Mouse (Mus musculus) left cerebral cortex, postnatal 14 days (tissue): Measurements from ENCODE around the gene Cblb. TPM values are rescaled to one million over a fixed set of nuclear protein-coding genes. Genes with fewer than 3 reads are reported as not detected.

Experiments used
- DNase-seq, 2 experiments: peaks; one replicate each; pipeline ENCODE4 v3.0.0; 2021 to 2022; ENCODE audit warnings: low spot score in 2 of 2, mixed read lengths in 1 of 2
- intact Hi-C: fragments of 180-260 bp; cut with DNase I; formaldehyde crosslinking; loops from one replicate; pipeline ENCODE4 v1.15.1; 2025
- total RNA-seq, 2 experiments: library from RNA; stranded (reverse); gene quantifications; 2 replicates each; pipeline ENCODE4 v1.2.3; 2021

The Cblb gene
- total RNA-seq, 2 experiments from 2014 or later = 20.2 TPM

DNA sequence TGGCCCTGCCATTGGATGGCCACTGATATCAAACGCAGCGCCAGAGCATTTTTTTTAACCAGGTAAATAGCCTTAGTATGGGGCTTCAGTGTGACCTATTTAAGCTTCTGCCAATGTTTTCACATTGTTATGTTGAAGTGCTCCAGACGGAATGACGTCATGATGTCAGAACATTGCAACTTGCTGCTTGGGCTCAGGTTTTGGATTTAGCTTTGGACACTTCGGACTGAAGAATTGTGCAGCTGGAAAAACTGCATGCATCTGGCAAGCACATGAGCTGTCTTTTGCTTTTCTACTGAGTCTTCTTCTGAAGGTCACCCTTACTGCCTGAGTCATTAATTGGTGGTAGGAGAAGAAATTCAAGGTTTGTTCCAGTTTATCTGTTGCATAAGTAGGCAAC, 3.3 kb downstream of the Cblb start:
- no peak for DNase-seq
- intact Hi-C loops = loop anchor here (5.0 kb wide), 1 partner anchor 717 kb away; no protein-coding TSS in a partner anchor

DNA sequence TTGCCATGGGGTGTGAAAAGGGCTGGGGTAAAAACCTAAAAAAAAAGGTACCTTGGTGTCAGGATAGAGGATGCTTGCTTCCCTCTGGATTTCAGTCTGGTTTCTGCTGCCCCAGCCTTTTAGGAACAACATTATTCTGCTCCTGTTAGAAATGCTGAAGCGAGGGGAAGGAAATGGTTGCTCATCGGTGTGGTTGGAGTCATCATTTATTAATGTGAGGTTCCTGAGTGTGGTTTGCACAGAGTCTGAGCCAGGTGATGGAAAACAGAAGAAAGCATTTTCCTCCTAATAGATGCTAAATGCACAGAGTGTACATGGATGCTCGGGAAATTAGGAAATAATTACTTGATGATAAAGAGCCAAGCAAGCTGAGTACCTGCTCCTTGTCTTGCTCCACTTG, 5.3 kb downstream of the Cblb start:
- intact Hi-C loops = no loop called here
- DNase-seq = no peak

DNA sequence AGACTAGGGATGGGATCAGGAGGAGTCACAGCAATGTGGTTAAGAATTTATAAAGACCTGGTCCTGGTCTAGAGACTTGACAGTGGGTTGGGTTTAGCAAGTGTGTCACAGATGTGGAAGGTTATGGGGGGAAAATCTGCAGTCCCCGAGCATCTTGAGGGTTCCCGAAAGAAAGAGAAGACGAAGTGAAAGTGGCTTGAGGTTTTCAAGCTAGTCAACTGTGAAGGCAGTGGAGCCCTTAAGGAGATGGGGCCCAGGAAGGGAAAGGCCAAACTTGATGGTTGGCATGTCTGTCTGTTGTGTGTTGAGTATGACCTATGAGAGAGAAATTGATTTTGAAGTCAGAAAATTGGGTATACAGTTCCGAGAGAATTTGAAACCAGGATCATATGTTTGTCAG, 7.3 kb downstream of the Cblb start:
- intact Hi-C loops = no loop called here
- no peak for DNase-seq

DNA sequence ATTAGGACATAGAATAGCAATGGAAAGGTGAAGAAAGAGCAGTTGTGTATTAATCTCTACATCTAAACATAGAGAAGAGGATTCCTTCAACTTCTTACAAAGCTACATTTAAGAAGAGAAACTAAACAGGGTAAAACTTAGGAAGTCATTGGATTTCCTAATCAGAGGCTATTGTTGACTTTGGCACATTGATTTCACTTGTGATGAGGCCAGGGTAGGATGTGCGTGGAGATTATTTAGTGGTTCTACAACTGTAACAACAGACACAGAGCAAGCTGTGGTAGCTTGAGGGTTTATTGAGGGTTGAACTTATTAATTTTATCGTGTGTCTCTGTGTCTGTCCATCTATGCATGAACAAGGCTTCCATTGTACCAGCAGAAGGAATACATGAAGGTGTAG, 7.8 kb downstream of the Cblb start:
- intact Hi-C loops = no loop called here

DNA sequence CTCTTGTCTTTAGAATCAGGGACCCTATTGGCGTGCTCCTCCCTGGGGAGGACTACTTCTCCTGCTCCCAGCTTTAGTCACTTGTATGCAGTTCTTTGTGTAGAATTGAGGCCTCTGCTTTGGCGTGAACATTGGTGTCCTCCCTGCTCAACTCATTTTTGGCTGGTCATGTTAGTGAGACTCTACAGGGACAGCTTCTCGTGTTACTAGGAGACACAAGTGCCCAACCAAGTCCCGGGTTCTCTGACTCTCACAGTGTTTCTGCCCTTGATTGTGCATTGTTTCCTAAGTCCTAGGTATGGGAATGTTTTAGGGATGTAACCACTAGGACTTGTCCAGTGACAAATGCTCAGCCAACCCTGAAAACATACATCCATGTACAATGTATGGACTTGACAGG, 9.9 kb downstream of the Cblb start:
- DNase-seq = no peak
- intact Hi-C loops = no loop called here

More for the DNA sequence above, 7.8 kb downstream of the Cblb start:
- DNase-seq = no peak

DNA sequence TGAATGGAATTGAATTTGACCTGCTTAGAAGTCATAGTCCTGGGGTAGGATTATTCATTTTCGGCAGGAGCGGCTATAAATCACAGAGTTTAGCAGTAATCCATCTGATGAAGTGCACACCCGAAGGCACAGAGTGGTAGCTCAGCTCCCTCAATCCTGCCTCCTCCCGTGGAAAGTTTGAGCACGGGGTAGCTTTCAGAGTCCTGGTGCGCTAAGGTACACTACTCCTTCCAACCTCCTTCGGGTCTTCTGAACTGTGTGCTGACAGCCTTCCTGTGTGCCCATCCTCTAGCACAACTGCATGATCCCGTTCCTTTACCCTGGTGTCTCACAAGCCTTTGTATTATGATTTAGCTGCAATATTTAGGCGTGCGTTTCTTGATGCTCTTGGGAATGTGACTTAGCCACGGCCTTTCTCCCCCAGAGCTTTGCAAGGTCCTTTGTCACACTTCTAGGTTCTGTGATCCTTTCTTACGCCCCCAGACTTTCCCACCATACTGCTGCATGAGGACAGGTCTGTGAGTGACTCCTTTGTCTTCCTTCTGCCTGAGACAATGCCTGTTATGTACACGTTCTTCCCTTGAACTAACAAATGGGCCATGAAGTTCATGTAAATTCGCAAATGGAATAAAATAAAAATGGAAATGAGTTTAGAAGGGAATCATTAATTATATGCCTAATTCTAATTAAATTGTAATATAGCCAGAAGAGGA, 11.8 kb downstream of the Cblb start:
- DNase-seq = no peak
- intact Hi-C loops = no loop called here

DNA sequence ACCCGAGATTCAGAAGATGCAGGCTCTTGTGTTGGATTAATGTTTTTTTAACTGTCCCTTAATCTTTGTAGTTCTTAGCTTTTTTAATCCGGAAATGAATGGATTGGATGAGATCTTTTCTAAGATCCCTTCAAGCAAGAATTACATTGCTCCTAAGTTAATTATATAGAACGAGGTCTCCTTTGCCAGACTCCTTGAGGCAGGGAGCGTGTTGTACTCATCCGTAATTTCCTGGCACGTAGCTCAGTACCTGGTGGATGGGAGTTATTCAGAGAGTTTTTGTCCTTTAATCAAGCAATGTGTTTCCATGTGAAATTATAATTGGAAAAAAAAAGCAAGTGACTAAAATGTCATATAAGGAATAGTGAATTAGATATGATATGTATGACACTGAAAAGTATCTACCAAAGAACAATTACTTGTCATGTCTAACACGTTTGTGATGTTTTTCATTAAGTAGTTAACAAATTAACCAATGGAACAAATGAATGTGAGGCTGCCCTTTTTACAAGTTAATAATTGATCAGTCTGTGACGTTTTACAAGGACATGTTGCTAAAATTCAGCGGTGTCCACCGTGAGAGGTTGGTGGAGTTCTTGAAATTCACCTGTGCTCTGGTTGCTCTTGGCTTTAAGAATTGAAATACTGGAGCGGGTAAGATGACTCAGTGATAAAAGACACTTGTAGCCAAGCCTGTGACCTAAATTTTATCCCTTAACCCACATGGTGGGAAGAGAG, 12.5 kb downstream of the Cblb start:
- no peak for DNase-seq
- intact Hi-C loops = no loop called here

DNA sequence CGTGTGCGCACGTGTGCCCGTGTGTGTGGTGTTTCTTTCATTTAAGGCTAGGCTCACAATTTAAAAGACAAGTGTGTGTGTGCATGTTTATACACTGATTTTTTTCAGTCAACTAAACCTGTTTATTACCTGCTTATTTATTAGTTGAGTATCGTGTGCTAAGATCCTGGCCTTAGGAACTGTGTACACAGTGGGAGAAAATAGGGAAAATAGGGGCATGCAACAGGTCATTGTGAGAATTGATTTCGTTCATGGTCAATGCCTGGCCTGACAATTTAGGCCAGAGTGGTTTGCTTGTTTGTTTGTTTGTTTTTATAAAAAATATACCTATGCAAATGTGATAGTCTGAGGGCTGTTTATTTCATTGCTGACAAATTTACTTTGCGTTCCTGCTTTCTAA, 13.5 kb downstream of the Cblb start:
- intact Hi-C loops = no loop called here
- DNase-seq = no peak

DNA sequence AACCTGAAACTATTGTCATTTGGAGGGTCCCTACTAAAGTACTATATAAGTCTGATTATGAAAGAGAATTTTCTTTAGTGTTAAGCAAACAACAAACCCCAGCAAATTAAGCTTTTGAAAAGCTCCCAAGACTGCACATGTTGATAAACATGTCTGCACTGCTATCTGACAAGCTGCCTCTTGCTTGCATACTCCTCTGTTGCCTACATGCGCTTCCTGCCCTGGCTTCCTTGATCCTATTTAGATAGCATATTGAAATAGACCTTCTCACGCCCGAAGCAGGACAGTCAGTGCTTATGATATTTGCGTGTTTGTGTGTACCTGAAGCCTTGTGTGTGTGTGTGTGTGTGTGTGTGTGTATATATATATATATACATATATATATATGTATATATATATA, 14.0 kb downstream of the Cblb start:
- no peak for DNase-seq
- intact Hi-C loops = no loop called here

DNA sequence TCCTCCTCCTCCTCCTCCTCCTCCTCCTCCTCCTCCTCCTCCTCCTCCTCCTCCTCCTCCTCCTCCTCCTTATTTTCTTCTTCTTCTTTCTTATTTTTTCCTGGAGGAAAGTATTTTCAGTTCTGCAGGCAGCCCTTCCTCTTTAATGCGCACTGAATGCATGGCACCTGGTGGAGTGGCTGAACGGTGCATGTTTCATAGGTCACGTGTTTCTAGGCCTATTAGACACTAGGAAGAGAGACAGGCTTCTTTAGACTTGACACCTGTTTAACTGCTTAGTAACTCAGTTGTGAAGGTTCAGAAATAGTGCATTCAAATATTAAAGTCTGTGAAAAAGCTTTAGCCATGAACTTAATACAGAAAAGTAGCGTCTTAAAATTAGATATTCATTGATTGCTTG, 15.4 kb downstream of the Cblb start:
- no peak for DNase-seq
- intact Hi-C loops = no loop called here

DNA sequence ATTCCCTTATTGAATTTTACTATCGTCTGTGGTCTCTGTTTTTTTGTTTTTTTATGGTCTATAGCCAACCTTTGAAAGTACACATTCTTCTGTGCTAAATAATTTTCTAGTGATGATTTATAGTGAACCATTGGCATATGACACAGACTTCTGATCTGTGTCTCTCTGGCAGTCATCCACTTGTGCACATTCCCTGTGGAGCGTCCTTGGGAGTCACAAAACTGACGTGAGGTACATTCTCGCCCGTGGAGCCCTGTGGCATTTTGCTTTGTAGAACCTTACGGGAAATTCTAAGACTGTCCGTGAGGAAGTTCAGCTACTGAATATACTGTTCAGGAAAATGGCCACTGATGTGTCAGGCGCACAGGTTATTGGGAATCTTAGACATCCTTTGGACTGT, 20.1 kb downstream of the Cblb start:
- intact Hi-C loops = no loop called here
- DNase-seq = no peak

DNA sequence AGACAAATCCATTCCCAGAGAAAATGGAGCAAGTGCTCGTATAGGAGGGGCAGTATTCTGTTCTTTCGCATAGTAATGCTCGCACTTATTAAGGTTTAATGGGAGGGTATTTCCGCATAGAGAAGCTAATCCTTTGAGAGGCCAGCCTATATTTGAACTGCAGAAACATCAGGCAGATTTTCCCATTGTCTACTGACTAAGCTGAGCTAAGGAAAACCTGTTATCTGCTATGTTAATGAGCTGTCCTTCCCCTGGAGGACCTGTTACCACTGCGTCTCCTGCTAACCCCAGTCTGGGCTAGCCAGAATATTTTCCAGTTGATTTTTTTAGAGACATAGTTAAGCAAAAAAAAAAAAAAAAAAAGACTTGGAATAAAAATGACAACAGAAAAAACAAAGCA, 21.7 kb downstream of the Cblb start:
- no peak for DNase-seq

DNA sequence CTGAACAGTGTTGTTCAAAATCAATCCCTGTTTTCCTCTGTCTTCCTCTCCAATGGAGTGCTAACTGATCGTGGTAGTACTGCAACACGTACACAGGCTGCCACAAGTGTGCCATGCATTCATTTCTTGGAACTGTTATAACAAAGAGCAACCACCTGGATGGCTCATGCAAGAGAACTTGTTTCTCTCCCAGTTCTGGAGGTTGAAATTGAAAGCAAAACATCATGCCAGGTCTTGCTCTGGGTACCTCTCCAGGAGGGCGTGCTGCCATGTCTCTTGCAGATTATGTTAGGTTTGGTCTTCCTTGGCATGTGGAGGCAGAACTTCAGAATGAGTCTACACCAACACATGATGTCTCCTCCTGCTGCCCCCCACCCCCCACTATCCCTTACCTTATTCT, 24.2 kb downstream of the Cblb start:
- DNase-seq = no peak
- intact Hi-C loops = no loop called here

More for the DNA sequence above, 21.7 kb downstream of the Cblb start:
- intact Hi-C loops = no loop called here

DNA sequence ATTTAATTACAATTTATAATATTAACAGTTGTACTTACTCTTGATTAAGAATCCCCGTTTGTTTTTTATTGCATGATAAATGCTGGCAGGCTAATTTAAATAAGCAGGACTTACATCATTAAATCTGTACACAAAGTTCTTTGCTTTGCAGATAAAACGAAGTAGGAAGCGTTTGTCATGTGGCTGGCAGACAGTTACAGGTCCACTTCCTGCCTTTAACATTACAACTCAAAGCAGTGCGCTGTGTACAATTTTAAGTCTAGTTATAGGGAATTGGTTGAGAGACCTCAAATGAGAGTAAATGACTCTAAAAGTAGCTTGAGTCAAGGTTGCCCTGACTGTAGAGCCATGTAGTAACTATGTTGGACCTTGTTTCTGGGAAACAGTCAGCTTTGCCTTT, 25.1 kb downstream of the Cblb start:
- intact Hi-C loops = no loop called here
- DNase-seq = no peak

DNA sequence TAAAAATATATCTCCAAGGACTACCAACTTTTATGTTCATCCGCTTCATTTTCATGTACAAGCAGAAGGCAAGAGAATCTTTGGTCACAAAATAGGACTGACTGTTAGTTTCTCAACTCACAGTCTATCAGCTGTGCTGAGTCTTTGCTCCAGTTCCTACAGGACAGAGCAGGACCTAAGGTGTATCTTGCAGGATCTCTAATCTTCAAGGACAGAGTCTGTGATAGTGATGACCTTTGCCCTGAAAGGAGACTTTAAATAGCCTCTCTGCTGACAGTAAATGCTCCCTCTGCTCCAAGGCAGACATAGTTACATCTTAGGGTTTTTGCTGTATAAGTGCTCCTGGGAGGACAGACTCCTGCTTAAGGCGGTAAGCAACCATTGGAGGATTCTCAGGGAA, 26.3 kb downstream of the Cblb start:
- no peak for DNase-seq
- intact Hi-C loops = no loop called here

DNA sequence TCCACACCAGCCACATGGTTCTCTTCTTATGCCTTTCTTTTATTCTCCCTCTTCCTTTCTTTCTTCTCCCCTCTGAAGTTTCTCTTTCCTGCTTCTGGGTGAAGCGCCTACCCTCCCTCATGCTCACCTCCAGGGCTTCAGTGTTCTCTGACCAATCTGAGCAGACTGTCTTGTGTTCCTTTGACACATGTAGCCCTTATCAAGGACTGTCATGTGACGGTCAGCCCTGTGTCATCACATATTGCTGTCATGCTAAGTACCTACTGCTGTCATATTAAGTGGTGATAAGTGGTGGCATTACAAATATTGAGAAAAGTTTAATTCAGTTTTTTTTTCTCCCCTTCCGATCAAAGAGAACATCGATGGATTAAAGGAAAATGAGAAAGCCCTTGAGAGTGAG, 28.5 kb downstream of the Cblb start:
- intact Hi-C loops = no loop called here
- DNase-seq = no peak

DNA sequence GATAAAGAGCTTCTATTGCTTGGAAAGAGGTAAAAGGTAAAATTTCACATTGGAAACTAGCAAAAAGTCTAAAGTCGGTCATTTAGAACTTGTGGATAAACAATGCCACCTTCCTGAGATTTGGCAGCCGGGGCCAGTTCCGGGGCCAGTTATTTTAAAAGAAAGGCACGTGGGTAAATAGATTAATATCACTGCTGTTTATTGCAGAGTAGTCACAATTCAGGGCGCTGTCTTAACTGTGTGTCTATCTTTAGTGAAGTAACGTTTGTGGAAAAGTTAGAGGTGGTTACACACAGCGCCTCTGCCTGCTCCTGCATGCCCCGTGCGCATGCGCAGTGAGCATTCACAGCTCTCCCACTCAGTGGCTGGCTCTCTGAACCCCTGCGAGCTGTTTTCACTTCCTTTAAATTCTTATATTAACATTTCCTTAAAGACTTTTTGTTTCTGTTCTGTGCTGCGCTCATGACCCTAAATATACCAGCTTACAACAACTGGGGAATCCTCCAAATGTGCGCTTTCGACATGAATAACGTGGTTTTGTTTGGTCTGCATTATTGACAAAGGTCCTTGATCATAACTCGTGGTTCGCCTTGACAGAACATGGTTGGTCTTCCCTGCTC, 29.2 kb downstream of the Cblb start:
- DNase-seq = peak; percentile 26 to 40
- intact Hi-C loops = no loop called here

DNA sequence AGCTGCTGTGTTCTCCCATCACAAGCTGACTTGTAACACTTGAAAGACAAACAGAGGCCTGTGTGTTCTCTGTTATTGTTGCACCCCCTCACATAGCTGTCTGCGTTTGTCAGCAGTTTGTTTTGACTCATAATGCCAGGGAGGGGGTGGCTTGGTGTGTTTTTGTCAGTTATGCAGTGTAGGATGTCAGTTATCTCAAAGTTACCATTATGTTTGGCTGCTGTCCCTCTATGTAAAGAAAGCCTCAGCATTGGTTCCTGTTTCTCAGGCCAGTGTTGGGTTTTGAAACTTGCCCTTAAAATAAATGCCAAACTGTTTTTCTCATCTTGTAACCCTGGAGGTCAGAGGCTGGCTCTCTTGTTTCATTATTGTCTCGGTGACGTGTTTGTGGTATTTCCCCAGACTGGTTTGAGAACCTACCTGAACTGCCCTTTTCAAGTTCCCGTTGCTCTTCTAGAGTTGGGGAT, 30.0 kb downstream of the Cblb start:
- peak in 1 of 2 experiments; percentile 49 for DNase-seq
- intact Hi-C loops = no loop called here

DNA sequence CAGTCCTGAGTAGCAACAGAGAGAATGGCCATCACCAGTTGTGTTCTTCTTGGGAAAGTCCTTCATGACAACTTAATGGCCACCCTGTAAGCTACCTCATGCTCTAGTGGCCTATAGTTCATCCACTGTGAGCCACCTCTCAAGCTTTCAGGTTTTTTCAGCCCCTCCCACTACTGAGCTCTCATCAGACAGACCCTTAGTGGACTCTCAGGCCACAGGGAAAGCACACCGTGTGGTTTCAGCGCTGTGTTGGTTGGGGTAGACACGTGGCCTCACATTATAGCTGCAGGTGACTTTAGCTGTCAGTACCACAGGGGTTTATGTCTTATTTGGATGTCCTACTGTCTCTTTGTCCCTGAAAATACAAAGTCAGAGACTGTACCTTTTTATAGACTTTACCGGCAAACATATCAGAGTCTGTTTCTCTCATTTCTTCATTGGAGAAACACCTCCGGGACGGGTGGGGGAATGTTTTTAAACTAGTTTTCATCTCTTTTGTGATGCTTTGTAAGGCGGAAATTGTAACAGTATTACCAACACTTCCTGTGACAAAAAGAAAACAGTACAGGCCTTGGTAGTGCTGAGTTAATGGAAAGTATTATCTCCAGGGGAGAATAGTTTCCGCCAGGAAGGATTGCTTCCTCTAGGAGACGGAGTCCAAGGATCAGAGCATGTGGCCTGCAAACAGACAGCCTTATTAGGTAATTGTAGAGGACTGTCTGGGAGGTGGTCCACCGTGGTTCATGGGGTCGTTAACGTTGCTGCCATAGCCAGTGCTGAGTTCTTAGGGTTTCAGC, 33.5 kb downstream of the Cblb start:
- no peak for DNase-seq
- intact Hi-C loops = no loop called here
